Mouse (Mus musculus) right cerebral cortex, postnatal 10 days (tissue): ENCODE results near the gene Serpinb9.
"Not testable (repeated sequence)": the region's sequence is repeated elsewhere in the genome, so short reads cannot be mapped to it uniquely, and the experiment has no call there.

Experiments
- DNase-seq, 2 experiments: peaks; one replicate each; pipeline ENCODE4 v3.0.0; 2021; ENCODE audit warnings: low spot score in 2 of 2

Gene Serpinb9

DNA sequence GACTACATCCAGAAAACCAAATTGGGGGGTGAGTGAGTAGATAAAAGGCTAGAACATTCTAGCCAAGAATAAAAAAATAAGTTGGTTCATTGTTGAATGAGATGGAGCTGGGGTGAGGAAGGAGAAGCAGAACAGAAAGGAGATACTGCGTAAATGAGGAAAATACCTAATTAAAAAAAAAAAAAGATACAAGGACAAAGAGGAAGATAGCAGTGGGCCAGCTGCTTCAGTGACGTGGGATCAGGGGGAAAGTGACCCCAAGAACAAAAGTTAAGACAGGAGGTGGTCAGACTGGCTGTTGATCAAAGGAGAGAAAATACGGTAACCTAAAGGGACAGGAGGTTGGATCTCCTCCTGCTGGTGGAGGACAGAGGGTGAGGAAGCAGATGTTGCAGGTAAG, at the start of gene Serpinb9:
TSS of gene Serpinb9 (plus strand) at position 301 of the 400 bp plus-strand sequence.
- no peak for DNase-seq

DNA sequence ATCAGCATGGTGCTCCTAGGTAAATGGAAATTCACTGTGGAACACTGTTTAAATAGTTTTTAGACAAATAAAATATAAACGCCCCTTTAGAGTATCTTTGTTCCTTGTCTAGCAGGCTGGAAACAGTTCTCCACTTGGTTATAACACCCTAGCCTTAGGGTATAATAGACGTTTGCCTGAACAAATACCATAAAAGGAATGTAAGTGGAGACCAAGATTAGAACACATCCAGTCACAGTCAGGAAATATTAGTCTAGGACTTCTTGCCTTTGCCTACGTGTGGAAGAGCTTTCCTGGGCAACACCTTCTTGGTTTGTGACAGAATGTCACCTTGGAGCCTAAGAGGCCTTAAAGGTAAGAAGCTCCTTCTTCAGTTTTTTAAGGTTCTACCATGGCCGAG, 46.5 kb upstream of the Serpinb9 start:
- DNase-seq, result no peak

DNA sequence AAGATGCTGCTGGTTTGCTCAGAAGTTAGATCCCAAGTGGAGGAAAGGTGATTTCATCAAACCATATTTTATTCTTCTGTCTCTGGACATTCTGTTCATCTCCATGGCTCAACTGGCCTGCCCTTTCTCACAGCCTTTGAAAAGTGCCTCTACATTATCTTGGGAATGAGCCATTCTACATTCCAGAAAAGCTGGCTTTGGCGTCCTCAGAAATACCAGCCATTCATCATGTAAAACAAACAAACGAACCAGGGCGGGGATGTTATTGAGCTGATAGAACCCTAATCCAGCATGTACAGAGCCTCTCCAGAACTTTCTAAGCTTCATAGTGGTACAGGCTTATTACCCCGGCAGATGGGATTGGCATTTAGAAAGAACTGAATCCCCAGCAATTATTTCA, 45.1 kb upstream of the Serpinb9 start:
- DNase-seq, result no peak

DNA sequence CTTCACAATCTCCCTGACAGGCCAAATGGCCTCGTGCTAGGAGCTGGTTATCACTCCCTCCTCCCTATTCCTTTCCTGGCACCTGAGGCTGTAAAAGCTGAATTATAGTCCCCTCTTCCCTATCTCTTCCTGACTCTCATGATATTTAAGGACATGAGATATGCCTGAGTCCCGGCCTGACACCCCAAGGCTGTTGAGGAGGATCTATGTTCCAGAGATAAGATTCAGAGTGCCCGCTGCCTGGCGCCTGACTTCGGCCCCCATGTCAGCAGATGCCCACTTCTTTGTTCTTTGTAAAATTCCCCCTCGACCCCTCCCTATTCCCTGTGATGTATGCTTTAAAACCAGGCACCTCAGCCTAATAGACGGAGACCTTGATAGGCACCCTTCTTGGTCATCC, 44.5 kb upstream of the Serpinb9 start:
- DNase-seq, result not testable (repeated sequence)

DNA sequence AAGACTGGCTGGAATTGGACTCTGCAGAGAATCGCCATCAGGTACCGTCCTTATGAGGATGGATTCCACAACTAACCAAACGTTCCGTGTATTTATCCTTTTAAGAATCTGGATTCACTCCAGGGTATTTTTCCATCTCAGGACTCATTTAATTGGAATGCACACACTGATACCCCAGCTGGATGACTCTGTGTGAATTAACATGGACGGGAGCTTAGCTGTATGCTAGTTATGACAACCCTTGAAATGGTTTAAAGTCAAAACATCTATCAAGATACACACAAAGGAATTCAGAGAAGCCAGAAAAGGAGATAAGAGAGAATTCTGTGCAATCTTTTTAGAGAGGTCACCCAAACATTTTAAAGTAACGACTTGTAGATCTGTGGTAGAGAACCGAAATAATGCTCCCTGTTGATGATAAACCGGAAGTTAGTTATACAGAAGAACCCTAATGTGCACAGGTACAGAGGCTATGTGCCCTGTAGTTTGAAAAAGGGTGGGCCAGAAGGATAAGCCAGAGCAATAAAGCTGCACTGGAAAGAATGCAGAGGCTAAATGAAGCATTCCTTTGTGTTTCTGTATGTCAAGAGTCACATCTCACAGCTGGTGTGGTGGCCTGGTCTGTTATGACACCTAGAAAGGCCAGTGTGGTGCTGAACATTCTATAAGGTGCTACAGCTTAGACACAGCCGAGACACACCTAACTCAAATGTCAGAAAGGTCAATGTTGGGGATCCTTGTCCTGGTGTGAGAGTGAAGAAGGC, 38.9 kb upstream of the Serpinb9 start:
- no peak for DNase-seq

DNA sequence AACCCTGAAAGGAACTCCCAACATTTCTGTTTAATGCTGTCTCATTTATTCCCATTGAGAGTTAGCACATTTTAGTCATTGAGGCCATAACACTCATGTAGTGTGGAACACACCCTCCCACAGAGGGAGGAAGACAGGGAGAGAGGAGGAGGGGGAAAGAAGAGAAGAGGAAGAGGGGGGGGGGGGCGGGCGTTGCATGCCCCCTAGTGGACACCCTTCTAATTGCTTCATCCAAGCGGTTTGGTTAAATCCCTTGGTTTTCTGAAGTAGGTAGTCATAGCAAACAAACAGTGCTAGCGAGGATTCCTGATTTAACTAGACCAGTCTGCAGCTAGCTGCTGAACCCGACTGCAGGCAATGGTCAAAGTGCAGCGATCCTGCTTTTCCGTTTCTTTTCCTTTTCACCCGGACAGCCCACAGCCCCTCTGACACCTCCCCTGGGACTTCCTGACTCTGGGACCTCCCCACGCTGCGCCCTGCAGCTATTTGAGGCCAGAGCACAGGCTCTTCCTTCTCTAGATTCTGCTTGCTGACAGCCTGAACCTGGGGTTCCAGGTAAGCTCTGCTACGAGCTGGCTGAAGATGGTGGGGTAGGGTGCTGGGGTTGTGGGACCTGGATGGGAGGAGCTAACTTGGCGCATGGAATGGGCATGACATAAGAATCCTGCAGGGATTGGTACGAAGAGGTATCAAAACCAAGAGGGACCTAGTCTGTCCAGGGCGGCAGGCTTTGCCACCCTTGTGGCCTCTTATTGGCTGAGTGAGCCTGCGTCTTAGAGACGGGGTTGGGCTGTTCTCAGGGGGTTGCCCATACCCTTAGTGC, 37.9 kb upstream of the Serpinb9 start, which contains the start of gene Serpinb6b:
TSS of gene Serpinb6b (plus strand) at position 221 of the 823 bp plus-strand sequence.
- DNase-seq, result no peak

DNA sequence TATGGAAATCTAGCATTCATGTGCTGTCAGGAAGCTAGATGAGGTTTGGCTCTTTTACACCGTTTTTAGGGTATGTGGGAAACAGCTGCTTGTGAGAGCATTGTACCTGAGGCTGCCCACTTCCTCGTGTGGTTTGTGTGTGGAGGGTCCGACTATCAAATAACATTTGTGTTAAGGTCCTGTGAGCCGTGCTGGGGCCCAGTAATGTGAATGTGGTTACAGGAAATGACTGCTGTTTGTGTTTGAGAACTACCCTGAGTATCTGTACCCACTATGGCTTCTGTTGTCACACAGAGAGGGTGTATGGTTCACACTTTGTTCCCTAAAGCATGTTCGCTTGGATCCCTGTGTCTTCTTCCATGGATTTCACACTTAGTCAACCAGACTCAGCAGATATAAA, 36.9 kb upstream of the Serpinb9 start:
- no peak for DNase-seq

DNA sequence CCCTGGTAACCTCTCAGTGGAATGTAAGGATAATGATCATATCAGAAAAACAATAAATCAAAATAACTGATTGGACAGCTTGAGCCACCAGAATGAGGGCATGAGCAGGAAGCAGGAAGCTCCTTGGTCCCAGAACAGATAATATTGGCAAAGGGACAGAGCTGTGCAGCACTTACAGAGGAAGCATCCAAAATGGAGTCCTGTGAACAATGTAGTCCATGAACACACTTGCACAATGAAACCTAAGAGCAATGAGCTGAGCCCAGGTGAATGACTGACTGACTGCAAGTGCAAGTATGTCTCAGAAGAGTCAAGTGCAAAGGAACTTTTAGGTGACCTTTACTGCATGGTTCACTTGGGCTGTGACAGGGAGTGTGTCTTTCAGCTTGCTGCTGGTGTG, 35.8 kb upstream of the Serpinb9 start:
- DNase-seq, result no peak

DNA sequence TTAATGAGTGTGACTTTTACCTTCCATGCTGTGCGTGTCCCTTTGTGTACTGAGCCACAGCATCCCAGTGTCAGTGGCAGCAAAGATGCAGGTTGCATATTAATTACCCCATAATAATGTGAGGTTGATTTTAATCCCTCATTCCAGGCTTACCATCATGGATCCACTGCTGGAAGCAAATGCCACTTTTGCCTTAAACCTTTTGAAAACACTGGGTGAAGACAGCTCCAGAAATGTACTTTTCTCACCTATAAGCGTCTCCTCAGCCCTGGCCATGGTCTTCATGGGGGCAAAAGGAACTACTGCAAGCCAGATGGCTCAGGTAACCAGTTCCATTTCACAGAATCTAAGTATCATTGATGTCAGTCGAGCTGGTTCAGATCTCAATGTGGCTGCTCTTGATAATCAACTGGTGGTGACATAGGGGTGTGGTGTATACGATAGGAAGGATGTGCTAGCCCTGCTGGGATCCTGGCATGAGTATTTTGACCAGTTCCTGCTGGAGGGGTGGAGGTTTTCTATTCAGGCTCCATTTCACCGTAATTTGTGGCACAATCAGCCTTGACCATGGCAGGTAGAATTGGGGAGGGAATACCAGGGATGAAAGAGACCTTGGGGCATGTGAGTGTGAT, 34.6 kb upstream of the Serpinb9 start:
- no peak for DNase-seq

DNA sequence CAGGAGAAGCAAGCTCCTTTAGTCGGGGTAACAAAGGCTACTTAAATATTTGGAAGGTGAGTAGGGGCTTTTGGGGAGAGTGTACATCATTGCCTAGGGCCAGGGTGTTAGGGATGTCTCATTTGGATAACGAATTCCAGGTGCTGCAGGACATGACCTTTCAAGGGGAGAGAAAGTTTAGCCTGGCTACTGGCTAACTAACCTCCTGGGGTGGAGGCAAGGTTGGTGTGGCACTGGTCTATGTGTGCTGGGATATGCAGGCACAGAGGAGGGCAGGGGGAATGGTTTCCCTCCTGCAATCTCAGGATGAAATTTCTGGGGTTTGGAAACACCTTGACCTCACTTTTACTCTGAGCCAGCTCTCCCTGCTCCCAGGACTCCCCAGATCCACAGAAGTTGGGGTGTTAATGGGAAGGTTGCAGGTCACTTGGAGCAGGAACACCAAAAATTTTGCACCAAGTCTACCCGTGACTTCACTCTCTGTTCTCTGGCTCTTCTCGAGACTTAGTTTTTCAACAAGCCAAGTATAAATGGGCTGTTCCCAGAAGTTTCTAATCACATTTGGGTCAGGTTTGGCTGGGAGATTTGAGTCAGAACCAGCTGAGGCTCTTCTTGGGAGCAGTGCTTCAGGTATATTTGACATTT, 33.9 kb upstream of the Serpinb9 start:
- no peak for DNase-seq

DNA sequence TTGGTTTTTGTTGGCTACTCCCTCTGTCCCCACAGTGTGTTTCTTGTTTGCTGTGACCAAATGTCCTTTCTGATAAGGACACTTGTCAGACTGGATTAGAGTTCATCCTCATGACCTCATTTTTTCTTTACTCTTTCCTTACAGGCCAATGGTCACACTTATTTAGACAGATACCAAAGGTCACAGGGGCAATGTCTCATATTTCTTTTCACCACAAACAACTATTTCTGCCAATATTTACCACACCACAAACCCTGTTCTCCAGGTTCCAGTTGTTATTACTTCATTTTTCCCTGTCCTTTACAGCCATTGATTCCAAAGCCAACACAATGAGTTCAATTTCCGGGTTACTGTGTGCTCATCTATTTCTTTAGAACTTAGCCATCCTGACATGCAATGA, 33.4 kb upstream of the Serpinb9 start:
- DNase-seq, result no peak

DNA sequence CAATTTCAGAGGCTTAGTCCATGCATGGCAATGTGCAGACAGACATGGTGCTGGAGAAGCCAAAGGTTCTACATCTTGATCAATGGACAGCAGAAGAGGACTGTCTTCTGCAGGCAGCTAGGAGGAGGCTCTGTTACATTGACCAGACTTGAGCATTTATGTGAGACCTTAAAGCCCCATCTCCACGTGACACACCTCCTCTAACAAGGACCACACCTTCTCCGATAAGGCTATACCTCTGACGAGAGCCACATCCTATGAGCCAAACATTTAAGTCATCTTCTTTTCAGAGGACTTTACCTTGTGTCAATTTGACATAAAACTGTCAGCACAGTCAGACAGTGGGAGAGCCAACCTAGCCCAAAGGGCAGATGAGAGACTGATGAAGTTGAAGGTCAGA, 32.3 kb upstream of the Serpinb9 start:
- DNase-seq, result no peak

DNA sequence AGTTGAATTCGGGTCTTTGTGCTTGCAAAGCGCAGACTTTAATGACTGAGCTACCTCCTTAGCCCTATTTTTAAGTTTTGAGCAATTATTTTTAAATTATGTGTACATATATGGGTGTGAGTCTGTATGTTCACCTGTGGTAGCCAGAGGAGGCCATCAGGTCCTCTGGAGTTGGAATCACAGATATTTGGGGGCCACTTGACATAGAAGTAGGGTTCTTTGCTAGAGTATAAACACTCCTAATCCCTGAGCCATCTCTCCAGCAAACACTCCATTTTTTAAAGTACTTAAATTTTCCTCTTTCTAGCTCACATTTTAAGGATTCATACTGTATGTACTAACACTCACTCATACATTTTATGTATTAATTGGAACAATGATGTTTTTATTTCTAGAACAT, 28.8 kb upstream of the Serpinb9 start:
- DNase-seq, result no peak

DNA sequence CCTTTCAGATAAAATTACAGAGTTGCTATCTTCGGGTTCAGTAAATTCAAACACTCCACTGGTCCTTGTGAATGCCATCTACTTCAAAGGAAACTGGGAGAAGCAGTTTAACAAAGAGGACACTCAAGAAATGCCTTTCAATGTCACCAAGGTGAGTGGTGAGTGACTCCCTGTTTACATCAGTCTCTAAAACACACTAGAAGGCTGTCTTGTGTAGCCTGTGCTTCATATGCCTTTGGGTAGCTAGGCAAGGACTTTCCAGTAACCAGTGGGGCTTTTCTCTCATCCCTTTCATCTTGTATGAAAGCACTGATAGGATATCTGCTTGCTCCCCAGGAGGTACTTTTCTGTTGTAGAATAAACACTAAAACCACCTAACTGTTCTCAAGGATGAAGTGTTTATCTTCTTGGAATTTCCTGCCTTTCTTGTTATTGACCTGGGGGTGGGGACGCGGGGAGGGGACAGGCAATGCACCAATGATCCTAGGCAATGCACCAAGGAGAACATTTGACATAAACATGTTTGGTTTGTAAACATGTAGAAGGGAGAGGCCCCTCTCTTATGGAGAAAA, 28.1 kb upstream of the Serpinb9 start:
- no peak for DNase-seq

DNA sequence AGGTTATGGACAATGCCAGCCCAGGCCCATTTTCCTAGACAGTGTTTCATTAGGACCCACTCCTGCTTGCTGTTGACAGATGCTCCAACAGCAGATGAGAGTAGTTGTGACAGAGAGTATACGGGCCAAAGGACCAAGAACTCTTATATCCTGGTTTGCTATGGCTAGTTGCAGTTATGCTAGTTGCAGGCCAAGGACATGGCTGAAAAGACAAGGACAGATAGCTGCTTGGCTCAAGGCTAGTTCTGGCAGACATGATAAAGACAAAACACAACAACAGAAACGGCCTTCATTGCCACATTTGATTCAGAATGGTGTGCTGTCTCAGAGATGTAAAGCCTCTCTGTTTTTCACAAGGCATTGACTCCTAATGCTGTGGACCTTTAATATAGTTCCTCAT, 27.3 kb upstream of the Serpinb9 start:
- no peak for DNase-seq

DNA sequence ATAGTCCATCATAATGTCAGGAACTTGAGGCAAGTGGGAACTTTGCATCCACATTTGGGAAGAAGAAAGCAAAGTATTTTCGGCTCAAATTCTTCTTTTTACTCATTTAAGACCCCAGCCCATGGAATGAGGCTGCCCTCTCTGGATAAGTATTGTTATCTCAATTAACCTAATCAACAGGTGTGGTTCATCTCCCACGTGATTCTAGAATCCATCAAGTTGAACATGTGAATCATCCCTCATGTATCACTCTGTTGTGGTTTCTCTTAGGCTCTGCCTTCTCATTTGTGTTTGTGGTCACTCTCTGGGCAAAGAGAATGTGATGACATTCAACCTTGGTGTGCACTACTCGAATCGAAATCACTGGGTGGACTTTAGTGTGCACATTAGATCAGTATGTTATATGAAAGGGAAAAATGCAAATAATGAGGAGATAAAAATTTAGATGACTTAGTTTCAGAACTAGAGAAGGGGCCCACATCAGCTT, 20.5 kb upstream of the Serpinb9 start:
- no peak for DNase-seq

DNA sequence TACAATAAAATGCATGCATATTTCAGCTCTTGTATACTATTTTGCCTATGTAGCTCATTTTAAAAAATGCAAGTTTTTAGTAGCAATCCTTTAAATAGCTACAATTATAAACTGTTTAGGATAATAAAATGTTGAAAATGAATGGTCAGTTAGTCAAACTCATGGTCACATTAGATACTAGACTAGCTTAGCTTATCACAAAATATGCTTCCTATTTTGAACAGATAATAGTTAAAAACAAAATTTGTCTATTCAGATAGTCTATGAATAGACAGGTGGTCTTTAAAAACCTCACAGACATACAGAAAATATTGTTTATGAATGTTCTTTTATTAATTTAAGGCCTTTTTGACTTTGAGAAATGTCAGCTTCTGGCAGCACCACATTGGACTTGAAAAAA, 16.8 kb upstream of the Serpinb9 start:
- no peak for DNase-seq

DNA sequence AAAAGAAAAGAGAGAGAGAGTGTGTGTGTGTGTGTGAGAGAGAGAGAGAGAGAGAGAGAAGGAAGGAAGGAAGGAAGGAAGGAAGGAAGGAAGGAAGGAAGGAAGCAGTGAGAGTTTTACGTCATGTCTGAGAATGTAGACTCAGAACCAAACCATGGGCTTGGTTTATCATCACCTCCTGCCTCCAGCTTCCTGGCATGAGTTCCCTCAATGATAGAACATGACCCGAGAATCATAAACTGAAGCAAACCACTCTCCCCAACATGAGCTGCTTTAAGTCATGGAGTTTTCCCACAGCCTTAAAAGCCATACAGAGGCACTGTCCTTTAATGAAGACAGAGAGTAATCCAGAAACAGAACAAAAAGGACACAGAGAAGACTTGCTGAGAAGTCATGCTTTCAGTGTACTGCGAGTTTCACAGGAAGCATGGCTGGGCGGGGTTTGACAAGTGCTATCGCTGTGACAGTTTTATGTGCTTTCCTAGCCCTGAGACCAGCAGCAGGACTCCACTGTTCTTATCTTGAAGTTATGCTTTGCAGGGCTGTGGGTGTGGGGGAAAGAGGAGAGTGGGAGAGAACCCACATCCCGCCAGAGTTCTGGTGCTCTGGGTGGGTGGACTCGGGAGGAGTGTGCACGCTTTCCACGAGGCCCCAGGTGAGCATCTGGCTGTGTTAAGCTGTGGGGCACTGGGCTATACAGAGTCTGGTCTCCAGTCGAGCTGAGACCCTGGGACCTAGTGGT, 9.7 kb upstream of the Serpinb9 start:
- DNase-seq, result no peak

DNA sequence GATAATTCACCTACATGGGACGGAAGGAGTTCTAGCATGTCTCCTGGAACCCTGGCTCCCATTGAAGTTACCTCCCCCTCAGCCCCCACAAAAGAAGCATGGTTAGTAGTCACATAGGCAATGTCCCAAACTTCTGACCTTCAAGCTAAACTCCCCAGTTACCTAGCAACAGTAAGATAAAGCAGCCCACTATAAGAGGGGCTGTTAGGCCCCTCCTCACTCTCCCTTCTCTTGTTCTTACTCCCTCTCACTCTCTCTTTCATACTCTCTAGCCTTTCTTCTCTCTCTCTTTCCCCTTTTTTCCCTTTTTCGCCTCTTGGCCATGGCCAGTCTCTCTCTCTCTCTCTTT, 9.2 kb upstream of the Serpinb9 start:
- DNase-seq, result no peak

DNA sequence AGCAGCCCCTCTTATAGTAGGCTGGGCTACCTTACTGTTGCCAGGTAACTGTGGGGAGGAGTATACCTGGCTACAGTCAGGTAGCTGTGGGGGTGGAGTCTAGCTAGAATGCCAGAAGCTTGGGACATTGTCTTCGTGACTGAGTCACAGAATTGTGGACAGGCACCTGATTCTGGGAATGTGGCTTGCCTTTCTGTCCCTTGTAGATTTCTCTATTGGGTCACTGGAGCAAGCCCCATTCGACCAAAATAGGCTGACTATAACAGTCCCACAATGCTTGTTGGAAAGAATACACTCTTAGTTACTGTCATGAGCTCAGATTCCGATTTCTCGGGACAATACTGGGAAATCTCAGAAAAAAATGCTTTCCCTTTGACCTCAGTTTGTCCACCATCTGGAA, 8.0 kb upstream of the Serpinb9 start:
- DNase-seq, result no peak

DNA sequence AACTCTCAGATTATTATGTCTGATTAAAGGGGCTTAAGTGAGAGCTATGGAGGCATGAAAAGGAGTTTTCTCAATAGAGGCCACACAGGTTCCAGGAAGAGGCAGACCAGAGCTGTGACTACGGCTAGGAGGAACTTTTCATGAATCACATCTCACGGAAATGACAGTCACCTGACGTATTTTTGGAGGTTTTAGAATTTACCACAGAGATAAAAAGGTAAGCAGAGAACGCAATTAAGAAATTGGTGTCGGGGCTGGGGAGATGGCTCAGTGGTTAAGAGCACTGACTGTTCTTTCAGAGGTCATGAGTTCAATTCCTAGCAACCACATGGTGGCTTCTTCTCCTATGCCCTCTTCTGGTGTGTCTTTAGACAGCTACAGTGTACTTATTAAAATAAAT, 1.7 kb upstream of the Serpinb9 start:
- no peak for DNase-seq
